Mouse (Mus musculus) frontal cortex, postnatal 36 days (tissue): Measurements from ENCODE around the gene Acoxl.

ENCODE experiments used
- DNase-seq, 2 experiments: peaks; one replicate each; pipeline ENCODE4 v3.0.0; 2022; ENCODE audit warnings: low spot score in 2 of 2

Acoxl gene

DNA sequence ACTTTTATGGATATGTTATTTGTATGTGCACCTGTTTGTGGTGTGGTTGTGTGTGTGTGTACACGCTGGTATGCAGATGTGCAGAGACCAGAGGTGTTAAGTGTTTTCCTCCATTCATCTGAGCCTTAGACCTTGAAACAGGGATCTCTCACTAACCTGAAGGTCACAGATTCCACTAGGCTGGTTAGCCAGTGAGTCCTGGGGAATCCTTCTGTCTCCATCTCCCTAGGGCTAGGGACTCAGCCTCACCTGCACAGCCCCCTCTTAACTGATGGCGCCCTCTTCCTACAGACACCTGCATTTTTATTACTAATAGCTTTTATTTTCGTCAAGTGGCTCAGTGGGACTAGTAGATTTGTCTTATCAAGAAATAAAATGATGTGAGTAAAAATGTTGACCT, 301.5 kb downstream of the Acoxl start:
- DNase-seq = no peak

DNA sequence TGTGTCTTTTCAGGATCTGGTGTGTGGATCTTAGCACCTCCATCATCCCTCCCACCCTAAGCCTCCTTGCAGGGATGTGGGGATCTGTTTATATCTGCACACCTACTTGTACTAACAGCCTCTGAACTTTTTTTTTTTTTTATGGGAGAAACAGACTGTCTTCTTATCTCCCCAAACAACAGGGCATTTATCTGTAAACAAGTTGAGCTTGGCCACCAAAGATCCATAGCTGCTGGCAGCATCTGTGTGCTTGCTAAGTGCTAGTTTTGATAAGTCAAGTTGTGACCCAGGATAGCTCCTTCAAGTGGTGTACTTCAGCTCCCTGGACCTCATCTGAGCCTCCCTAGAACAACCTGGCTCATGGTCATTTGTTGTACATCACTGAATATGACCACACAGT, 305.3 kb downstream of the Acoxl start:
- DNase-seq = no peak

DNA sequence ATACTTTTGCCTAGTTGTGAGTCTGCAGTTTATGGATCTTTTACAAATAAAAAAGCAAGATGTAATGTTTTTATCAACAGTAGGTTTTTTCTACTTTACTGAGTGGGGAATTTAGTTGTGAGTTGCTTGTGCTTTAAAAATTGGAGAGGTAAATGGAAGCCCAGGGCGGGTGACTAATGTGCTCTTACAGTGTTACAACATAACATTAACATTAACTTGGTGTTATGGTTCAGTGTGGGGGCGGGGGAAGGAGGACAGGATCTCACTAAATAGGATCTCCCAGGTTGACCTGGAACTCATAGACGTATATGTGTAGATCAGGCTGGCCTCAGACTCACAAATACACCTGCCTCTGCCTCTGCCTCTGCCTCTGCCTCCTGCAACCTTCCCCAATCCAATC, 306.8 kb downstream of the Acoxl start:
- DNase-seq = no peak

DNA sequence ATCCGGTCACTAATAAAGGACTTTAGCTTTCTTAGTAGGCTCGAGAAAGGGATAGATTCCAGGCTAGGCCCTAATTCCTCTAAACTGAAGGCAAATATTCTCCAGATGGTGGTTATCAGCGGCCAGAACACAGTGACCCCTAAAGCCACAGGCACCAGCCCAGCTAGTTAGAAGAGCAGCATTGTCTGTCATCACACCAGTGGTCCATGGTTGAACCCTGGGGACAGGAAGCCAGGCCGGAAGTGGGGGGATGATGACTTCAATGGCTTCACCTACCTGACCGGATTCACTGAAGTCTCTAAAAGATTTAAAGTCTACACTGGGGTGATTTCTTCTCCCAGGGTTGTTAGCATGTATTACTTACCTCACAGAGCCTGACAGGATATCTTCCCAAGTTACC, 310.9 kb downstream of the Acoxl start:
- no peak for DNase-seq

DNA sequence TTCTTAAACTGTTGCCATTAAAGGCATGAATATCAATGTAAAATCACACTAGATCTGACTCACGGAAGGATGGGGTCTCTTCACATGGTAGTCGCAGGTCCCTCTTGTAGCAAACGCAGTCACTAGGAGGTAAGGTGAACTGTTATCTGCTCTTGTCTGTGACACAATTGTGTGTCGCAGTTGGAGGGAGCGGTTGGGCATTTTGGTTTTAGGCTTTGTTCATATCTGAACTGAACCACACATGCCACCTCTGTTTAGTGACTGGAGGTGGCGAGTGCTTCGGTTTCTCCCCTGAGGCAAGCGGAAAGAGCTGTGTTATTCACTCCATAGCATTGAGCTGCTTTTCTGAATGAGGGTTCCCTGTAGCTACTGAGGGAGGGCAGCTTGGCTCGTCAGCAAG, 313.5 kb downstream of the Acoxl start:
- DNase-seq = no peak

DNA sequence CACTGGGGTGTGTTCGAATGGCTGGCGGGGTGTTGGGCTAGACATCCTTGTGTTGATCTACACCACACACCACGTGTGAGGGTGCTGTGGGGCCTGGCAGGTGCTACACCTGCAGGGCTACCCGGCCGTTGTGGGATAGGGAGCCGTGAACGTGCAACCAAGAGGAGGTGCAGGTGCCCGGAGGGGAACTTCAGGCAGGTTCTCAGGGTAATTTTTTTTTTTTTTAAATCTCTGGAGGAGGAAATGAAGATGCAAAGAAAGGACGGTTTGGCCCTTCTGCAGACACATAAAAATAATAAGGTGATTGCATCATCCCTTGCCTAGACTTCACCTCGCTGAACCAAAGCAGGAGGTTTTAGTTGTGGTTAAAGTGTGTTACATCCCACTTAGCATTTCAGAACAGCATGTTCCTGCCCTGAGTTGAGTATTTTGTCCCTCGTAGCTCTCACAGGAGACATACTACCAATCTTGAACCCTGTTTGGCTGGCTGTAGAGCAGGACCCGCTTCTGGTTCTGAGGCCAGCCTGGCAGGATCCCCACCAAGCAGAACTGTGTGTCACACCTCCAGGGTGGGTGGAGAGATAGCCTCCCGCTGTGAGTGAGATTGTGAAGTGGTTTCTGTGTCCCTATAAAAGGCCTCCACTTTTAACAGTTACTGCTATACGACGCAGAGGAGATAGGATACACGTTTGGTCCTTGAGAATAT, 314.3 kb downstream of the Acoxl start:
- no peak for DNase-seq

DNA sequence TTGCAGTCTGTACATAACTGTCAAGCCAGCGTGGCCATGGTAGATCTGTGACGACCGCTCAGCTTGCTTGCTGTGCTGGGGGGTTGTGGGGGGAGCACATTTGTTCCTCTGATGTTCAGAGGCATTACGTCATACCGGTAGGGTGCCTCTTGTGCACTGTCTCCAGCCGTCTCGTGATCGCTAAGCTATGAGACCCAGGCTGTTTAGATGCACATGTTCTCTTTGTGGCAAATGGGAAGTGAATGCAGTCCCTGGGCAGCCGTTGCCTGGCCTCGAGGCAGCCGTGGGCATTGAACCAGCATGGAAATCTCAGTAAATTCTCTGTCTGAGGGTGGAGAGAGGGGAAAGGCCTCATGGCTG, 314.9 kb downstream of the Acoxl start:
- no peak for DNase-seq

DNA sequence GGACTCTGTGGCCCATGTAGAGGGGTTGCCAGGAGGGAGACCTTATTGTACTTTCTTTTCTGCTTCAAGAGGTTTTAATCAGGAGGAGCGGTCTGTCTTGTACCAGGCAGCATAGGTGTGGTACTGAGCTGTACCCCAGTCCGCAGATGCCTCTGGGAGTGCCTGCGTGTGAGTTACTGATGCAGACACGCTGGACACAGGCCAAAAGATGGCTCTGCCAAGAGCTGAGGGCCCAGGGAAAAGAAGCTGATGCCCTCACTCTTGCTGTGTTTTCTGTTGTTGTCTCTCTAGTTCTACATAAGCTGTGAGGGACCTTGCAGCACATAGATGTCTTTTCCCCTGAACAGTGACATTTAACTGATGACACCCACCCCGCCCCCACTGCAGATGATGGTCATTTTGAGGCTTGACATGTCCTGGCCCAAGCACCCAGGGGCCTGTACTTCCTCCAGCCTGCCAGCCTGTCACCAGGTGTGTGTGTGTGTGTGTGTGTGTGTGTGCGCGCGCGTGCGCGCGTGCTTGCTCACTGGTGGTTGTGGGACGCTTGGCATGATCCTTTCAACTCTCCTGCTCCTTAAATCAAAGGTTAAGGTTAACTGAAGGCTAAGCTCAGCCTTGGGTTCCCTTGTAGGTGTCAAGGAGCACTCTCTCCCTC, 316.9 kb downstream of the Acoxl start:
- DNase-seq = no peak

DNA sequence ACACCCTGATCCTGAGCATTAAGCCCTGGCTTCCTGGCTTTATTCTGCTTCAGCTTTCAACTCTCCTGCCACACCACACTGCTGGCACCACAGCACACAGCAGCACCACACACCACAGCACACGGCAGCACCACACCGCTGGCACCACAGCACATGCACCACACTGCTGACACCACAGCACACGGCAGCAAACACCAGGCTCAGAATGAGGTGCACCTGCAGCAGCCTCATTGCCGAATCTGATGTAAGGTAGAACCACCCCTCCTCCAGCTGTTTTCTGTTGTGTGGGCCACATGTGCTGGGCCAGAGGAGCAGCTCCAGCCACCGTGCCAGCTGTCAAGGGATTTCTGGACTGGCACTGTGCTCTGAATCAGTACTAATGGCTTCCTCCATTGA, 317.4 kb downstream of the Acoxl start:
- DNase-seq = no peak

DNA sequence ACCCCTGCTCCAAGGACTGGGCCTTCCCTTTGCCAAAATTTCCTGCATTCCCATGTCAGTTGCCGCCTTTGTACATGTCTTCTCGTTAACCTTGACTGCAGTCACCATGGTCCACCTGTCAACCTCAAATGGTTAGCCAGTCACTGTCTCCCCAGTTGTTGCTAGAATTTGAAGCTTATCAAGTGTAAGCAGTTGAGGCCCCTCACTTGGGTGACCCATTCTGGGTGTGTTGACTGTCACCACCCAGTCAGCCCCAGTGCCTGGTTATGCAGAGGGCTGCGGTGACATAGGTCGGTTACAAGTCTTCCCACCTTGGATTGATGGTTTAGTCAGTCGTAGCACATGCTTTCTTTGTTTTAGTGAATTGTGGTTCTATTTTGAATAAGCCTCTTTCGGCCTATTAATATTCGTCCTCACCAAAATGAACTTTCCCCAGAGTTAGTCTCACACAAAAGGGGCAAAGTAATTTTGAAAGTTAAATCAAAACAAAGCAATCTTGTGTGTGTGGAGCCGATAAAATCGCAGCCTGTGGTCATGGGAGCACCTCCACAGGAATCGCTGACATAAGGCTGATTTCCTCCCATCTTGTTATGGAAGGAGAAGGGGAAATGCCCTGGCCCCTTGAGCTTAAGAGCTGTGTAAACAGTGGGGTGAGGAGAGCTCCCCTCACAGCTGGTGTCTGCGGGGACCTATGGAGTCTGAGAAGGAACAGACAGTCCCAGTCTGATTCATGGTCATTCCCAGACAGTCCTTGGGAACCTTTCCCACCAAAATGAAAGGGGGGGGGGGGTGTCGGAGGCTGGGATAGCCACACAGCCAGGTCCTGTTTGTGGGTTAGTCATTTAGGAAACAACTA, 318.1 kb downstream of the Acoxl start:
- DNase-seq = no peak

DNA sequence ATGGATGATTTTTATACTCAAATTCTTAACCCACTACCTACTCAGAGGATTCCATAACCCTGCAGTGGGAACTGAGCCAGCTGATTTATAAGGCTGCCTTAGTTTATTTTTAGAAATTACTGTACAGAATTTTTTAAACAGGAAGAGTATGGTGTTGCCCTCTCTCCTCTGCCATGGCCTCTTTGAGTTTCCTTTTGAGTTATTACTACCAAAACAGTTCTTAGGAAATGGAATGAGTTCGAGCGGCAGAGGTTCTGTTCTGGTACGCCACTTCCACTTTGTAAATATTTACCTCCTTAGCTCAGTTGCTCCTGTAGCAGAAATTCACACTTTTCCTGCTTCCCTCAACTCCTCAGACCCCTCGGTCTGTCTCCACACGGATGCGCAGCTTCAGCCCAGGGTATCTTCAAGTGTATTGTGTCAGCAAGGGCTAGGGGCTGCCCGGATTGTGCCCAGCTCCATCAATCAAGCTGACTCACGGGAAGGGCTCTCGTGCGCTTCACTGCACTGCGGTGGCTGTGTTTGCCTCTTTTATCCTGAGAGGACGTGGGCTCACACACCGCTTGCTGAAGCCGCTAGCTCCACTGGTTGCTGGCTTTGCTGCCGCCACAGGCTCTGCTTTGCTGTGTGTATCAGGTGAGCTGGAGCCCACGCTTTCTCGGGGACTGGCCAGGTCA, 320.2 kb downstream of the Acoxl start:
- DNase-seq = no peak

DNA sequence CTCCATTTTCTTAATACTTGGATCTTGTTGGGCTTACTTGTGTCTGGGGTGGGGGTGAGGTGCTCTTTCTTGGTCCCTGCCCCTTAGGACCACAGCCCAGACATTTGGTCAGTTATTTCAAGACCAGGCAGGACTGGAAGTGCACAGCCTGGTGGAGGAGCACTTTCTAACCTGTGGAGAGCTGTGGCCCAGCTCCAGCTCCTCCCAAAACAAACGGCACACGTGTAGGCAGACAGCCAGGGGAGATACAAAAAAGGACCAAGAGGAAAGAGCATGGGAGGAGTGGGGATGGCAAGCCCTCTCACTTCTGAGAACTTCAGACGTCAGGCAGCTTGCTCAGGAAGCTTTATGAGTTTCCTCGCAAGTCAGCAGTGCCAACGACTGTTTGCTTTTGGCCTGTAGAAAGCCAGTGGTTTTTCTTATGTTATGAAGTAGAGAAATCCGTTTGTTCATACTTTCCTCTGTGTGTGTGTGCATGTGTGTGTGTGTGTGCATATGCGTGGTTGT, 321.0 kb downstream of the Acoxl start:
- no peak for DNase-seq

DNA sequence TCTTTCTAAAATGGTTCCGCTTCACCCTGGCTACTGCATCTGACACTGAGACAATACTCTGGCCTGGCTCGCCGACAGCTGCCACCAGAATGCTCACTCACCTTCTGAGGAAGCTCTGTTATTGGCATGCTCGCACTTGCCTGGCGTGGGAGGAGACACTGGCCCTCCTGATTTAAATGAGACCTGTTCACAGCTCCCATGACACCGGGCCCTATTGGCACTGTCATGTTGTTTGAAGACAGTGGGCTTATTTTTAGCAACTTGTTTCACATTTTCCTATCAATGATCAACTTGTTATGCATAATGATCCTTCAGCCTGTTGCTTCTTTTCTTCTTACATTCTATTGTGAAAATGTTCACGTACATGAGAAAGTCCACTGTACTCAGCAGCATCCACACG, 324.5 kb downstream of the Acoxl start:
- no peak for DNase-seq

DNA sequence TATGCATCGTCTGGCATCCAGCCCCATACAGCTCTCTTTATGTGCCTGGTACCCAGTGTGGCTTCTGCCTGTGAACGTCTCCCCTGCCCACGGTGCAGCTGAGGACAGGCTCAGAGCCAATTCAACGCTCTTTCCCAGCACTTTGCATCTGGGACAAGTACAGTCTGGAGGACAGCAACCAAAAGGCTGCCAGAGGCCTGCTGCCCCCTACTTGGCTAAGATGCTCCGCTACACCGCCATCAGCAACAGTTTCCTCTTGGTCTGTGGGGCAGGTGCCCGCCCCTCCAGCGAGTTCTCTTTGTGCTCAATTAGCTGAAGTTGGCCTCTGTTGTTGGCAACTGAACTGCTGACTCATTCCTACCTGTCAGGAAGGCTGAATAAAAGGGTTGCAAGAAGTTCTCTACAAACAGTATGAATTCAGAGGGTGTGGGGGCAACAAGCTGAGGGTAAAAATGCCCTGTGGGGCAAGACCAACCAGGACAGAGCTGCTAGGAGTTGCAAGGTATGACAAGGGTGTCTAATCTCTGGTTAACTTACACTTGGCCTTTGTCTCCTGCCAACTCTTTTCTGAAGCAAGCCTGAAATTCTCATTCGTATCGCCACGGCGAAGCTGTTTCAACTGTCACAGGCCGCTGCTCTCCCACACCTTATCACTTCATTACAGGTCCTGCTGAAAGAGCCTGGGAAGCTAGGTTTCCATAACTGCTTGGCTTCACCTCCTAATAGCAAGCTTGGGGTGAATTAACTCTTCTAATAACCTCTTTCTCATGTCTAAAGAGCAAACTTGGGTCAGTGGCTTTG, 328.1 kb downstream of the Acoxl start:
- DNase-seq = peak; percentile 55 to 68

DNA sequence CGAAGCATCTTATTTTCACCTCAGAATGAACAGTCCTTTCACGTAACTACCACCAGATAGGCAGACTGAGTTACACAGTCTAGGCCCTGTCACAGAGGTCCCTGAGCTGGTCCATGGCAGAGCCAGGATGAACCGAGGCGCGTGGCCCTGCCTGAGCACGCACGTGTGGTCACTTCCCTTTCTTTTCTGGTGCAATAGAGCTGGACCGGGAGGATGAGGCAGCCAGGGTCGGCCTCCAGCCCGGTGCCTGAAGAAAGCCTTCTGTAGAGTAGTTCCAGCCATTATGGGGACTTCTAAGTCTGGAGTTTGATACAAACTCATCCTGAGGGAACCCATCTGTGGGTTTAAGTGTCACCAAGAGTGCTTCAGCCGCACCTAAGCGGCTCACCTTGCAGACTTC, 329.3 kb downstream of the Acoxl start:
- no peak for DNase-seq

DNA sequence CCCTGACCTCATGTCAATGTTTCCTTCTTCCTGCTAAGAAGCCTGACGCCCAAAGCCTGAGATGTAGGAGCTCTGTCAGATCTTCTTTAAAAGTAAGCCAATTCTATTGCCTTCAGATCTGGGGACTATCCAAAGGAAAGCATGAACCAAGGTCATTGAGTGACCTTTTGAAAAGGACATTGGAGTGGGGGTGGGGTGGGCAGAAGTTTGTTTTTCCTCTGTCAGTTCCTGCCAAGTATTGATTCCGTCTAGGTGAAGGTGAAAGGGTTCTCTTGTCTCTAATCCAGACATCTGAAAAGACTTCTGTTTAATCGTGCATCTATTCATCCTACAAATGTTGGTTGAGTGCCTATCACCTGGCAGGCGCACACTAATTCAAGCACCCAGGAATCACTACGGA, 330.8 kb downstream of the Acoxl start:
- no peak for DNase-seq

DNA sequence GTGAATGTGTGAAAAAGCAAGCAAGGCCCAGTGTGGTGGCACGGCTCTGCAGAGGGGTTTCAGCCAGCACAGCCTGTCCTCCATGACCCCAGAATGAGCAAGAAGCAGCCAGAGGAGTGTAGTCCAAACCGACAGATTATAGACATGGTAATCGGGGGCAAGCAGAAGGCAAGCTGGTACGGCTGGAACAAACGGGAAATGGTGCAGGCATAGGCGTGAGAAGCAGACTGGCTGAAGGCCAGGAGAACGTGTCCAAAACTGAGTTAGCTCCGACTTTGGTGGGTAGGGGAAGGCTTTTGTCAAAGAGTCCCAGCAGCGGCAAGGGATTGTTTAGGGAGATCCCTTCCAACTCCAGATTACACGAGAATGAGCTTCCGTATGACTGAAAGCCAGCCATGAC, 331.3 kb downstream of the Acoxl start:
- no peak for DNase-seq

DNA sequence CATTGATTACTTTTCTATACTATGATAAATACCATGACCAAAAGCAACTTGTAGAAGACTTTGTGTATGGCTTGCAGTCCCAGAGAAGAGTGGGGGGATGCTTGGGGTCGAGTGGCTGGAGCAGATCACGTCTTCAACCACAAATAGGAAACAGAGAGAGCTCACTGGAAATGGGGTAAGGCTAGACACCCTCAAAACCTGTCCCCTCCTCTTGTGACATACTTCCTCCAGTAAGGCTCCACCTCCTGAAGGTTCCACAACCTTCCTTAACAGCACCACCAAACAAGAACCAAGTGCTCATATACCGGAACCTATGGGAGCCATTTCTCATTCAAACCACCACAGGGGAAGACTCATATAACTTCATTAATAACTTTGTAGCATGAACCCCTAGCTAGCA, 331.9 kb downstream of the Acoxl start:
- DNase-seq = no peak

DNA sequence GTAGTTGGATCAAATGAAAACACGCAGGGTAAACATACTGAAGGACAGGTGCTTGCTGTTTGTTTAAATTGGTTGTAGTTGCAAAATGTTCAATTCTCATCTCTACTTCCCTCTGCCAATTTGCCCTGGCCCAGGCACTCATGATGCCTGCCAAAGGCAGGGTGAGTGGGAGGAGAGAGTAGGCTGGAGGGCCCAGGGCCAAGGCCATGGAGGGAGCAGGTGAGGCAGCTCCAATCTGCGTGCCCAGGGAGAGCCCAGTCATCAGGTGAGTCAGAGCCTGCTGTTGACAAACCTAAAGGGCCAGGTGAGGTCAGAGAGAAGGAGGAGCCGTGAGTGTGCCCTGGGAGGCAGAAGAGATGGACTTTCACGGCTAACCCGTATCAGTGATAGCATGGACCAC, 333.6 kb downstream of the Acoxl start:
- DNase-seq = peak; percentile 8 to 39
